Mouse (Mus musculus) kidney, adult 2 months (tissue): ENCODE measurements around the gene Anxa11.

ENCODE experiments used
- CTCF ChIP-seq: fragments of 200-500 bp; conservative IDR thresholded peaks from 2 replicates; pipeline ENCODE4 v1.5.1; 2011; ENCODE audit warnings: low read depth, mild to moderate bottlenecking, control low read depth, low read length, moderate library complexity, mixed read lengths; ENCODE audit not compliant: insufficient read depth, insufficient read length
- POLR2A ChIP-seq: fragments of 200-500 bp; IDR thresholded peaks from one replicate; pipeline ENCODE4 v1.6.1; 2011; ENCODE audit warnings: low read depth, low read length, control low read depth

DNA sequence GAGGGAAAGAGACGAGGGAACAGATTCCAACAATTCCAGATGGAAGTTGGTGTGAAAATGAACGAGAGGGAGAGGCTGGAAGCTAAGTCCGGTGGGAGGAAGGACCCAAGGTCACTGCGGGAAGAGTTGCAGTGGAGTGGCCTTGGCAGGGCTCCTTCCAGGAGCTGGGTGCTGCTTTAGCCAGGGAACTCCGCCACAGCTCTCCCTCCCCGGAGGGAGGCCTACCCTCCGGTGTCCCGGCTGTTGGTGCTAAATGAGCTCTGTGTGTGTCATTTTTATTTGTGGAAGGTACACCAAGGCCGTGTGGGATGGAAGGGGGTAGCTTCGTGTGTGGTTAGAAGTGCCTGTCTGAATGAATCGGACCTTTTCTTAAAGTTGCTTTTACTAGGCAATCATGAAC is 24.9 kb downstream of the Anxa11 start:
- TF ChIP-seq CTCF, result no peak
- TF ChIP-seq POLR2A, result no peak
